Mouse (Mus musculus) G1E (cell line): Measurements from ENCODE around the gene Itgb8. TPM values are rescaled to one million over a fixed set of nuclear protein-coding genes. Genes with fewer than 3 reads are reported as not detected.

Experiments
- ATAC-seq: 2 replicates; pipeline ENCODE4 v1.8.0; 2016; ENCODE audit warnings: mild to moderate bottlenecking; ENCODE audit not compliant: insufficient number of reproducible peaks, poor library complexity, low FRiP score, severe bottlenecking; ENCODE audit errors: extremely low read depth
- DNase-seq: peaks from one replicate; pipeline ENCODE4 v3.0.0; 2012; ENCODE audit warnings: low spot score
- H3K27me3 ChIP-seq: 2 replicates; pipeline ENCODE4 v1.6.1; 2012; ENCODE audit warnings: mild to moderate bottlenecking, low read length, inconsistent platforms; ENCODE audit not compliant: insufficient read depth
- H3K36me3 ChIP-seq: replicated peaks from 2 replicates; pipeline ENCODE3; 2012; ENCODE audit warnings: mild to moderate bottlenecking, inconsistent platforms
- H3K4me1 ChIP-seq: 2 replicates; pipeline ENCODE4 v1.6.1; 2012; ENCODE audit warnings: low read depth, low read length, inconsistent platforms, mixed read lengths; ENCODE audit not compliant: insufficient read depth
- H3K4me3 ChIP-seq: 2 replicates; pipeline ENCODE4 v1.5.1; 2012; ENCODE audit warnings: low read depth, mild to moderate bottlenecking, inconsistent platforms, low read length, moderate library complexity, mixed read lengths
- H3K9me3 ChIP-seq: replicated peaks from 2 replicates; pipeline ENCODE4 v1.6.1; 2012; ENCODE audit warnings: inconsistent platforms
- CTCF ChIP-seq: IDR thresholded peaks from 2 replicates; pipeline ENCODE4 v1.5.1; 2012; ENCODE audit warnings: low read depth, low read length, inconsistent platforms, mixed read lengths
- GATA1 ChIP-seq: IDR thresholded peaks from 2 replicates; pipeline ENCODE4 v1.6.1; 2012; ENCODE audit warnings: borderline replicate concordance, low read length, inconsistent platforms, mixed read lengths
- GATA2 ChIP-seq: IDR thresholded peaks from 2 replicates; pipeline ENCODE4 v1.6.1; 2012; ENCODE audit warnings: low read depth, low read length, inconsistent platforms, borderline replicate concordance
- POLR2AphosphoS5 ChIP-seq: IDR thresholded peaks from 2 replicates; pipeline ENCODE4 v1.6.1; 2012; ENCODE audit warnings: low read depth, low read length, inconsistent platforms; ENCODE audit not compliant: insufficient replicate concordance
- TAL1 ChIP-seq: conservative IDR thresholded peaks from 2 replicates; pipeline ENCODE4 v1.6.1; 2012; ENCODE audit warnings: low read depth, low read length, inconsistent platforms, mixed read lengths
- polyA plus RNA-seq: library from polyadenylated mRNA; stranded (reverse); fragments of >175 nt; gene quantifications from 2 replicates; pipeline ENCODE4 v1.2.3, GENCODE M21; 2012
- total RNA-seq, 2 experiments: library from RNA; stranded (forward) in 1 of 2; stranded (reverse) in 1 of 2; fragments of 200-1000 nt in 1 of 2; fragments of >200 nt in 1 of 2; fragmentation: Nextera tagmentation in 1 of 2; gene quantifications; 2 replicates each; pipeline ENCODE4 v1.2.3; 2014 to 2017

Itgb8 gene
- total and polyA plus RNA-seq, 3 experiments: 0.33 TPM; not detected in 2

DNA sequence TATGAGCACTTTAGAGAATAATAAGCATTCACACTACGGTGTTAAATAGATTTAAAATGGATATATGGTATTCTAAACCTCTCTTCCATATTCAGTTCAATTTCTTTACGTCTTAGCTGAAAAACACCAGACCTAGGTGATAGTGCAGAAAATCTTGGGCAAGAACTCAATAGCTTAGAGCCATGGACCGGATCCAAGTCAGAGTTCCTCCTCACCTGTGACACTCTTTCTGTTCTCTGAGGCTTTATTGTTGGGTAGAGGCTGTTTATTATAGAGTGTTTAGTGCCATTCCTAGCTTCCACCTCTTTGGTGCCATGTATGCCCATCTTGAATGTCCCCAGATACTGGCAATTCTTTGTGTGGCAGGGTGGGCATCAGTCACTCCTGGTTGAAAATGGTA lies 25.9 kb upstream of the Itgb8 start:
- Histone ChIP-seq H3K4me1 (no peaks in the 10 kb centered on the region), H3K27me3 (no peaks in the 10 kb centered on the region), H3K36me3 (no peaks in the 10 kb centered on the region), H3K4me3 (no peak overlapping the region), H3K9me3 (no peaks in the 10 kb centered on the region)
- no peak for TF ChIP-seq GATA2
- no peak for TF ChIP-seq TAL1
- TF ChIP-seq CTCF: no peak
- TF ChIP-seq POLR2AphosphoS5: no peak
- no peak for TF ChIP-seq GATA1
- DNase-seq (no peak), ATAC-seq (no peak)

DNA sequence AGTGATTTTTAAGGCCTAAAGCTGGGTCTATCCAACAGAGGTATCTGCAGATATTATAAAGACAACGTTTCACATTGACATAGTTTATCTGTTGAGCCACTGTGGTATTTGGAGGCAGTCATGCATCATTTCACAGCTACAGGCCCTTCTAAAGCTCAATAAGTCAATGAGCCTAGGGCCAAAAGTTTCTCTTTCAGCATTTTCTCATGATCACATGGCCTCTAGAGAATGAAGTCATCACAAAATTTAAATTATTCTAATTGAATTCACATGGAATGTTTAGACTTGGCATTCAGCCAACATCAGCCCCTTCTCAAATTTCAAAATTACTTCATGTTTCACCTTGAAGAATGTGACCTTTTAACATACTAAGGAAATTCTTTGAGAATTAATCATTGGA lies 10.0 kb upstream of the Itgb8 start:
- Histone ChIP-seq H3K9me3 (no peaks in the 10 kb centered on the region), H3K36me3 (no peaks in the 10 kb centered on the region), H3K4me1 (no peaks in the 10 kb centered on the region), H3K27me3 (no peaks in the 10 kb centered on the region), H3K4me3 (no peak overlapping the region)
- DNase-seq (no peak), ATAC-seq (no peak)
- TF ChIP-seq GATA2 (no peak), GATA1 (no peak), CTCF (no peak), POLR2AphosphoS5 (no peak), TAL1 (no peak)

DNA sequence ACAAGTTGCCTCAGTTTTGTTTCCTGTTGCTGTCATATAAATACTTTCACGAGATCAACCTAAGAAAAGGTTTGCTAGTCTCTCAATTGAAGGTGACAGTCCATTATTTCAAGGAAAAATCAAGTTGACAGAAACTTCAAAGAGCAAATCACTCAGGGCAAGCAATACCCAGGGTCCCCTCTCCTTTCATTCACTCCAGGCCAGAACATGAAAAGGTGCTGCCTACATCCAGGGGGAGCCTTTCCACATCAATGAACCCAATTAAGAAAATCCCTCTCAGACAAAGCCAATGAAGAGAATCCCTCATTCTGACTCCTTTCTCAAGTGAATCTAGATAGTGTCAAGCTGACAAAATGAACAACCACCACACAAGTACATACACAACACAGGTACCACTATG lies 2.5 kb upstream of the Itgb8 start:
- Histone ChIP-seq H3K4me1 (no peaks in the 10 kb centered on the region; the same call in 1 of the 2 replicates), H3K27me3 (peaks cover 14% of the 10 kb centered on the region; the same call in 1 of the 2 replicates), H3K36me3 (no peaks in the 10 kb centered on the region), H3K4me3 (no peak overlapping the region), H3K9me3 (no peaks in the 10 kb centered on the region)
- ATAC-seq (no peak), DNase-seq (no peak)
- TF ChIP-seq CTCF (no peak), POLR2AphosphoS5 (no peak), GATA1 (no peak), TAL1 (no peak), GATA2 (no peak)

DNA sequence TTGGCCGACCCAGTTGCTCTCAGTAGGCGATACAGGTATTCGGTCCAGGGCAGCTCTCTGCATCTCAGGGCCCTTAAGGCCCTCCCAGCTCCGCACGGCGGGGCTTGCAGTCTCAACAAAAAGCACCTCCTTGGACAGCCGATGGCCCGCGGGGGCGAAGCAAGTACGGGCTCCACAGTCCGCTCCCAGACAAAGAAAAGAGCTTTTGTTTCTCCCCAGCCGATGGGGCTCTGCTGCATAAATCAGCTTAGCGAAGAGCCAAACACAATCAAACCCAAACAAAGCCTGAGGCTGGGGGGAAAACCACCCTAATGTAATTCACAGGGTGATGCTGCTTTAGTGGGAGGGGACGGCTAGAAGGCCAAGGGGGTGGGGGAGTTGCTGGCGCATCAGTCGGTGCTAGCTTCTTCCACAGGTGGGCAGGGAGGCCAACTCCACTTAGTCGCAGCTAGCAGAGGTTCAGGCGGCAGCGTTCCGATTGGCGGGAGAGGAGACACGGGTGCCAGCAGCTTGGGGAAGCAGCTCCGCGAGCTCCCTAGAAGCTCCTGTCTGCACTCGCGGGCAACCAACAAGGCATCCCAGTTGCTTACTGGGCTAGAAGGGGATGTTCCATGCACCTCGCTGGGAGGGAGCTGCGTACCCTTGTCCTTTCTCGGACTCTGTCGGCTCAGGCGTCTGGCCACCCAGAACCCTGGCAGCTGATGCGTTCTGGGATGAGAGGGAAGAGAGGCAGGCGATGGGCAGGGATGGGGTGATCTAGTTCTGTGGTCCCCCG lies 494 bp downstream of the Itgb8 start:
- TF ChIP-seq POLR2AphosphoS5: no peak
- no peak for TF ChIP-seq TAL1
- ATAC-seq (no peak), DNase-seq (no peak)
- peak overlapping the region; percentile 15; the same call in 1 of the 2 replicates for H3K4me3 ChIP-seq
- no peaks in the 10 kb centered on the region; the same call in 1 of the 2 replicates for H3K4me1 ChIP-seq
- H3K9me3 ChIP-seq: no peaks in the 10 kb centered on the region
- no peaks in the 10 kb centered on the region for H3K36me3 ChIP-seq
- peaks cover 14% of the 10 kb centered on the region; the same call in 1 of the 2 replicates for H3K27me3 ChIP-seq

DNA sequence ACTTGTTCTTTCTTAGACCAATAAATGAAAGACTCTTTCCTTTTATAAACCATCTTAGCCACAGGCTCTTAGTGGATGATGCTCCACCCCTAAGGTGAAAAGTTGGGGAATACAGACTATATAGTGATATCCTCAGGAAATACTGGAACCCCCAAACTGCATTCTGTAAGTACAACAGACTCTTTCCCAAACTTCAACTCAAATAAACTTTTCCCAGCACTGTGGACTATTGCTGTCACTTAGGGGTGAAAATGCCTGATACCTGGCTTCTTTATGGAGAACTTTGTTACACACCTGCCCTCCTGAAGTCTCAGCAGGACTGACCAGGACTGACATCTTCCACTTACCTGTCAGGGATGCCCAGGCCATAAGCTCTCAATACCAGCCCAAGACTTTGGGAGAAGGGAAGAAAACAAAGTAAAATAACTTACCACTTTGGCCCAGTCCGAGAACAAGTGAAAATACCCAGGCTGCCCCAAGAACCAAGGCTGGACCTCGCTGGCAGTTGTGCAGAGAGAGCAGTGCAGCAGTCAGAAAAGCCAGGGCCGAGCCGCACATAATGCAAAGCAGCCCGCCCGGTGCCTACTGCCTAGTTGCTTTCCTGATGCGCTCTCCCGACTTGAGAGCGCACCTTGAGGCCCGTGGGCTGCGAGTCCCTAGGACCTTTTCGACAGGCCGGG lies 1.2 kb downstream of the Itgb8 start:
- peaks cover 14% of the 10 kb centered on the region; the same call in 1 of the 2 replicates for H3K27me3 ChIP-seq
- H3K4me3 ChIP-seq: no peak overlapping the region
- H3K36me3 ChIP-seq: no peaks in the 10 kb centered on the region
- DNase-seq: no peak
- no peaks in the 10 kb centered on the region; the same call in 1 of the 2 replicates for H3K4me1 ChIP-seq
- TF ChIP-seq GATA2: no peak
- no peak for TF ChIP-seq GATA1
- TF ChIP-seq TAL1: no peak
- TF ChIP-seq CTCF: no peak
- no peak for TF ChIP-seq POLR2AphosphoS5
- ATAC-seq: no peak
- H3K9me3 ChIP-seq: no peaks in the 10 kb centered on the region

DNA sequence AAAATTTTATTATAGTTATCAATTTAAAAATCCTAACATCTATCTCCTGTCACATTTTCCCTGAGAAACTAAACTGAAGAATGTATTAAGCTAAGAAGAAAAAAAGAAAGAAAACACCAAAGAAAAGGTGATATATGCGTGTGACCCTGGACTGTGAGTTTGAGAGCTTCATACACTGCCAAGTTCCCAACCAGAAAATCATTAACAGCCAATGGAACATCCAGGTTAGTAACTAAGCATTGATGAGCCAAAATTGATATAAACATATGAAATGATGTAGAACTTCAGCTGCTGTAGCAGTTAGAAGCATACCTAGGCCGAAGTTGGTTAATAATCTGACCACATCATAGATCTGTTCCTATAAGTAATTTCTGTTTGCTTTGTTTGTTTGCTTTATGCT lies 6.8 kb downstream of the Itgb8 start:
- no peaks in the 10 kb centered on the region for H3K27me3 ChIP-seq
- ATAC-seq: no peak
- no peaks in the 10 kb centered on the region for H3K4me1 ChIP-seq
- no peaks in the 10 kb centered on the region for H3K36me3 ChIP-seq
- no peak overlapping the region for H3K4me3 ChIP-seq
- no peaks in the 10 kb centered on the region for H3K9me3 ChIP-seq
- no peak for TF ChIP-seq TAL1
- no peak for TF ChIP-seq GATA2
- TF ChIP-seq CTCF: no peak
- no peak for TF ChIP-seq POLR2AphosphoS5
- TF ChIP-seq GATA1: no peak
- no peak for DNase-seq
